Mouse (Mus musculus): ENCODE results near the gene Btbd35f2.
"Not testable (repeated sequence)": the region's sequence is repeated elsewhere in the genome, so short reads cannot be mapped to it uniquely, and the experiment has no call there.

Gene Btbd35f2

GRCm38 (mm10) chrX:32278094-32278493 is at the start of gene Btbd35f2:
Gene Btbd35f2 (plus strand): TSS chrX:32278394.
- not testable (repeated sequence) for TF ChIP-seq GATA4 (IDR thresholded peaks at IDR 0.05; ENCODE audit: insufficient replicate concordance, low read length)
